Mouse (Mus musculus): ENCODE measurements around the gene Col5a3.

DNA sequence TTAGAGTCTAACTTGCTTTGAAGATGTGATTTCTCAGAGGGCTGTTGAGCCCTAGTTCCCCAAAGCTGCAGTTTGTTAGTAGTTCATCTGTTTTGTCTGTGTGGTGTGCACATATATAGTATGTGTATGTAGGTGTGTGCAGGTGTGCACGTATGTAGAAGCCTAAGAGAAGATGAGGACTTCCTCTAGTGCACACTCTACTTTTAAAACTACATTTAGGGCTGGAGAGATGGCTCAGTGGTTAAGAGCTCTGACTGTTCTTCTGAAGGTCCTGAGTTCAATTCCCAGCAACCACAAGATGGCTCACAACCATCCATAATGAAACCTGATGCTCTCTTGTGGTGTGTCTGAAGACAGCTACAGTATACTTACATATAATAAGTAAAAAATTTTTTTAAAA, 20.0 kb upstream of the Col5a3 start:
- TF ChIP-seq CTCF (IDR thresholded peaks at IDR 0.05; ENCODE audit: borderline replicate concordance, control insufficient read depth, extremely low read depth, insufficient read depth, low read length, poor library complexity) (no peak), POLR2A (IDR thresholded peaks at IDR 0.05; ENCODE audit: control insufficient read depth, extremely low read depth, insufficient read depth, low read length, poor library complexity) (no peak)

All from thymus, adult 2 months (tissue).